Mouse (Mus musculus): ENCODE results near the gene Defb30.

GRCm38 (mm10) chr14:62991271-62991670 lies 58.5 kb downstream of the Defb30 start:
- TF ChIP-seq POLR2A (IDR thresholded peaks at IDR 0.05; ENCODE audit: low read depth, low read length) (no peak), CTCF (IDR thresholded peaks at IDR 0.05; ENCODE audit: borderline replicate concordance, insufficient read depth, low read length) (no peak)
